Mouse (Mus musculus) liver, embryonic 13.5 days (tissue): ENCODE data around the gene Zswim1. TPM values are rescaled to one million over a fixed set of nuclear protein-coding genes. Genes with fewer than 3 reads are reported as not detected.

Experiments used
- ATAC-seq: fragments of 200-750 bp; cut with Nextera tagmentation; 2 replicates; pipeline ENCODE4 v1.8.0; 2017; ENCODE audit warnings: low read depth, mild to moderate bottlenecking, moderate number of reproducible peaks, moderate library complexity
- DNase-seq: peaks from one replicate; pipeline ENCODE4 v3.0.0; 2022
- H3K27ac ChIP-seq: fragments of 300-500 bp; sonication (generic); 2 replicates; pipeline ENCODE4 v1.5.1; 2015; ENCODE audit warnings: moderate library complexity, mild to moderate bottlenecking, inconsistent platforms
- H3K27me3 ChIP-seq: fragments of 300-500 bp; sonication (generic); 2 replicates; pipeline ENCODE4 v1.6.1; 2015; ENCODE audit warnings: mild to moderate bottlenecking, inconsistent platforms
- H3K36me3 ChIP-seq: fragments of 300-500 bp; sonication (generic); 2 replicates; pipeline ENCODE4 v1.6.1; 2015; ENCODE audit warnings: mild to moderate bottlenecking, inconsistent platforms
- H3K4me1 ChIP-seq: fragments of 300-500 bp; sonication (generic); replicated peaks from 2 replicates; pipeline ENCODE4 v1.6.1; 2015; ENCODE audit warnings: inconsistent platforms
- H3K4me2 ChIP-seq: fragments of 300-500 bp; sonication (generic); 2 replicates; pipeline ENCODE4 v1.6.1; 2015; ENCODE audit warnings: inconsistent platforms, mild to moderate bottlenecking, moderate library complexity
- H3K4me3 ChIP-seq: fragments of 300-500 bp; sonication (generic); replicated peaks from 2 replicates; pipeline ENCODE4 v1.5.1; 2015; ENCODE audit warnings: mild to moderate bottlenecking, inconsistent platforms
- H3K9ac ChIP-seq: fragments of 300-500 bp; sonication (generic); 2 replicates; pipeline ENCODE4 v1.6.1; 2015; ENCODE audit warnings: mild to moderate bottlenecking, inconsistent platforms
- H3K9me3 ChIP-seq: fragments of 300-500 bp; sonication (generic); replicated peaks from 2 replicates; pipeline ENCODE4 v1.6.1; 2016; ENCODE audit warnings: inconsistent platforms
- WGBS: fragments of 180-500 bp; shearing (Covaris S2); methylation state at CpG from one replicate; pipeline ENCODE4 v1.1.7; 2015; ENCODE audit not compliant: insufficient replicate concordance; 5-methylcytosine and 5-hydroxymethylcytosine counted together
- polyA plus RNA-seq: library from polyadenylated mRNA; unstranded; fragments of >200 nt; fragmentation: Nextera tagmentation; extraction: Ambion mirVana; gene quantifications from 2 replicates; pipeline ENCODE4 v1.2.1, GENCODE M21; 2015

The Zswim1 gene
- polyA plus RNA-seq: 6.2 and 6.9 TPM in 2 replicates

DNA sequence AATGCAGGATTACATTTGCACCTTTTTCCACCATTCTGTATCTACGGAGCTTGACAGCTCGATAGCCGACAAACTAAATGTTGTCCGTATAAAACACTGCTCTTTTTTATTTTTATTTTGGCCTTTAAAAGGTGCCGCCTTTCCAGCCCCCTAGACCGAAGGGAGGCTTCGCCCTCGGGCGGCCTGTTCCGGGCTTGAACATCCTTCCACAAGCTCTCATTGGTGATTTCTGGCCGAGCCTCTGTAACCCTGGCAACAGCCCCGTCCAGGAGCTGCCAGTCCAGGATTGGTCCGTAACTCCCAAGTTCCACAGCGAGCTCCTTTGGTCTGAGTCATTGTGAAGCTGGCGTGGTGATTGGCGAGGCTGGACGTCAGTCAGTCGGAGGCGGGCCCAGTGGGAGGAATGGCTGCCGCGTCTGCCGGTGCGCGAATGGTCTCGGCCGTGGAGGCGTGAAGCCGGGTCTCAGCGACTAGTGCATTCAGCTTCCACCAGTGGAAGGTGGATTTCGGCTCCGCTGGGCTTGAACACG is at the start of gene Zswim1:
Gene Zswim1 (plus strand): TSS at position 51 of the 530 bp plus-strand sequence.
- peak within 1 kb of the TSS; percentile 79 for H3K9ac ChIP-seq
- H3K27me3 ChIP-seq: no peaks in the 10 kb centered on the region
- peaks cover 48% of the 10 kb centered on the region for H3K36me3 ChIP-seq
- H3K9me3 ChIP-seq: no peaks in the 10 kb centered on the region
- peak; percentile 99 for DNase-seq
- 2% methylated on average over 32 of the region's 32 CpGs for WGBS
- H3K27ac ChIP-seq: peak within 1 kb of the TSS; percentile 66
- H3K4me3 ChIP-seq: peak within 1 kb of the TSS; percentile 72
- peak; percentile 99 for ATAC-seq
- peaks cover 42% of the 10 kb centered on the region for H3K4me1 ChIP-seq
- H3K4me2 ChIP-seq: peak within 1 kb of the TSS; percentile 84

DNA sequence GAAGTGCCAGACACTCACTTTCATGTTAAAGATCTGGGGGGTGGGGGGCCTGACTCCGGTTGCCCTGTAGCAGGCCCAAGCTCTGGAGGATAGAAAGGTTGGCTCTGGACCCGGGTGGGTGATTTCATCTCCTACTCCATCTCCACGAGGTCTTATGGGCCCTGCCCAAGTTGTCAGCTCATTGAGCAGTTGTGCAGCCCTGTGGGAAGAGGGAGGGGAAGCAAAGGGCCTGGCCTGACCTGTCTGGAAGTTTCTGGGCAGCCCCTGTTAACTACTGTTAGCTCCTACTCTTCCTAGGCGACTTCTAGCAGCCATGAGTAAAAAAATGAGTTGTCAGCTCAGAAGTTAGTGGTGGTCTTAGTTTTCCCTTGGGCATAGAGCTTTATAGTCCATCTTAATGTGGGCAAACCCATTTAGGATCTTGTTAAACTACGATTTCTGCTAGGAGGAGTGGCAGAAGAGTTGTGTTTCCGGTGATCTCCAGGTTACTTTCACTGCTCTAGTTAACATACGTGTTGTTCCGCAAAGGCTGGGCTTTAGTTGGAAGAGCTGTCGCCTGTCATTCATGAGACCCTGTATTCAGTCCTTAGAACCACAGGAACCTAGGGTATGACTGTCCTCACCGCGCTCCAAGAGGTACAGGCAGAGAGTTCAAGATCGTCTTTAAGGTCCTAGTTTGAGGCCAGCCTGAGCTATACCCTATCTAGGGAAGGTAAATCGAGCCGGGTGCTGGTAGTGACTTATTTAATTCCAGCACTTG is 49.1 kb upstream of the Zswim1 start:
- WGBS: 59% methylated on average over 14 of the region's 14 CpGs
- H3K27me3 ChIP-seq: peaks cover 24% of the 10 kb centered on the region
- H3K9ac ChIP-seq: peak overlapping the region; percentile 96
- H3K4me1 ChIP-seq: peaks cover 49% of the 10 kb centered on the region
- H3K9me3 ChIP-seq: no peaks in the 10 kb centered on the region
- H3K36me3 ChIP-seq: peaks cover 32% of the 10 kb centered on the region
- peak overlapping the region; percentile 83 for H3K4me3 ChIP-seq
- peak; percentile 6 for ATAC-seq
- peak overlapping the region; percentile 78 for H3K4me2 ChIP-seq
- H3K27ac ChIP-seq: peak overlapping the region; percentile 95
- no peak for DNase-seq

DNA sequence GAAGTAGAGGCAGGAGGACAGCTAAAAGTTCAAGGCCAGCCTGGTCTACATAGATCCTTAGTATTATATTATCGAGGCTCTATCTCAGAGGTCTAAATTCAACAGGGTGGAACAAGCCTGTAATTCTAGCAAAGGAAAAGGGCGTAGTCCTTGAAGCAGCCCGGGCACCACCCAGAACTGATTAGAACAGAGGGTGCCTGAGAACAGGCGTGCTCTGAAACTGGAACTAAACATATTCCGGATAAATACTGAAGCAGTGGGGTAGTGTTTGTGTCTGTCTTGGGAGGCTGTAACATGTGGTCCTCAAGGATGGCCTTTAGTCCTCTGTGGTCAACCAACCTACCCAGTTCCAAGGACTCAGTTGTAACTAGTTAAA is 48.5 kb upstream of the Zswim1 start:
- peak; percentile 66 for ATAC-seq
- peaks cover 29% of the 10 kb centered on the region for H3K27me3 ChIP-seq
- peak overlapping the region; percentile 96 for H3K9ac ChIP-seq
- peaks cover 48% of the 10 kb centered on the region for H3K4me1 ChIP-seq
- no peaks in the 10 kb centered on the region for H3K9me3 ChIP-seq
- H3K36me3 ChIP-seq: peaks cover 31% of the 10 kb centered on the region
- H3K4me2 ChIP-seq: peak overlapping the region; percentile 78
- WGBS: 29% methylated on average over 5 of the region's 5 CpGs
- peak; percentile 55 for DNase-seq
- H3K4me3 ChIP-seq: peak overlapping the region; percentile 83
- H3K27ac ChIP-seq: peak overlapping the region; percentile 95

DNA sequence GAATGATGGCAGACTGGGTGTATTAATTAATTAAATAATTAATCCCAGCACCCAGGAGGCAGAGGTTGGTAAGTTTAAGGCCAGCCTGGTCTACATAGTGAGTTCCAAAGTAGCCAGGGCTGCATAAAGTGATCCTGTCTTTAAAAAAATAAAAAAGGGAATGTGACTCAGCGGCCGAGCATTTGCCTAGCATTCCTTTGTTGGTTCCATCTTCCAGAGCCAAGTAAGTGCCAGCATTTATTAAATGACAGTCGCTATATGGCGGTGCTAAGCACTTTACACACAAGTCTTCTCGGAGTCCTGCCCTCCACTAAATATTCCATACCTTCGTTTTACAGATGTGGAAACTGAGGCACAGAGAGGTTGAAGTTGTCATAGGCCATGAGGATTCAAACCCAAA is 46.4 kb upstream of the Zswim1 start:
- peaks cover 23% of the 10 kb centered on the region for H3K36me3 ChIP-seq
- H3K4me3 ChIP-seq: no peak overlapping the region
- DNase-seq: no peak
- WGBS: 80% methylated on average over 6 of the region's 6 CpGs
- H3K4me1 ChIP-seq: peaks cover 39% of the 10 kb centered on the region
- H3K4me2 ChIP-seq: no peak overlapping the region
- H3K27me3 ChIP-seq: peaks cover 46% of the 10 kb centered on the region
- H3K9me3 ChIP-seq: no peaks in the 10 kb centered on the region
- H3K27ac ChIP-seq: no peak overlapping the region; the same call in 1 of the 2 replicates
- ATAC-seq: no peak
- no peak overlapping the region for H3K9ac ChIP-seq

DNA sequence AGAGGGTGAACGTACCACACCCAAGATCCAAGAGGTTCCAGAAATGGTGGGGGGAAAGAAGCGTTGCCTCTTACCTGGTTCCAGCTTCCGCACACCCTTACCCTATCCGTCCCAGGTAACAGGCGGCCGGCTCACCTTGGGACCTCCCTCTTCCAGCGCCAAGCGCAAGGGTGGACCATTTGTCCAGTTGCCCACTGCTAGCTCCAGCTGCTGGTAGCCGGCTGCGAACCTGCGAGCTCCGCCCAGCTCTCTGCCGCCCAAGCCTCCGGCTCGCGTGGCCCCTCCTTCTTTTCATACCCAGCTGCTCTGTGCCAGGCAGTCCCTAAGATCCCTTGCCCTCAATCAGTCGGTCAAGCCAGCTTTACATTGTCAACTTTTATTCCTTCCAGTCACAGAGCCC is 45.7 kb upstream of the Zswim1 start:
- Histone ChIP-seq H3K9ac (no peak overlapping the region), H3K4me3 (no peak overlapping the region), H3K4me1 (peaks cover 36% of the 10 kb centered on the region), H3K27ac (no peak overlapping the region), H3K9me3 (no peaks in the 10 kb centered on the region), H3K4me2 (no peak overlapping the region), H3K36me3 (peaks cover 16% of the 10 kb centered on the region), H3K27me3 (peaks cover 51% of the 10 kb centered on the region)
- DNase-seq: no peak
- 52% methylated on average over 17 of the region's 17 CpGs for WGBS
- ATAC-seq: no peak

DNA sequence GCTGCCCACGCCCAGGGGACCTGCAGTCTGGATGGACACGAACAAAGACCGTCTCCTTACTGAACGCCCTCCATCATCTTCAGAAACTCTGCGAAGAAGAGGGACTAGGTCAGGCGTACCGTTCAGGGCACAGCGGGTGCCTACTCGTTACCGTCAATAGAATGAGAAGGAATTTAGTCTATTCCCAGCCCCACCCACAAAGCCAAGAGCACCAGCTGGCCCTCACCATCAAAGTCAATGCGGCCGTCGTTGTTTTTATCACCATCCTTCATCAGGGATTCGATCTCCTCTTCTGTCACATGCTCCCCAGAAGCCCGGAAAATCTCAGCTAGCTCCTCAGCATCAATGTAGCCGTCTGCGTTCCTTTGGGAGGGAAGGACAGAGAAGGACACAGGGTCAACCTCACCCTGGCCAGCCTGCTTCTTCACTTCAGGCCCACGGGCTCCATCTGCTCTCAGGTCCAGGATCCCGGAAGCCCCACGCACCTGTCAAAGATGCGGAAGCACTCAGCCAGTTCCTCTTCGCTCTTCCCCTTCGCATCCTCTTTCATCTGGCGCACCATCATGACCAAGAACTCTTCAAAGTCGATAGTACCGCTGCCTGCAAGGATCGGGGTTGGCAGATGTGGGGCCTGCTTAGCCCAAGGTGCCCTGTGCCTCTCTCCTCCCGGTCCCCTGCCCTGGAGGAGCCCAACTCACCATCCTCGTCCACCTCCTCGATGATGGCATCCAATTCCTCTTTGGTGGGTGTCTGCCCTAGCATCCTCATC is 45.1 kb upstream of the Zswim1 start:
- no peak overlapping the region for H3K9ac ChIP-seq
- H3K4me2 ChIP-seq: no peak overlapping the region
- no peak overlapping the region for H3K27ac ChIP-seq
- H3K36me3 ChIP-seq: peaks cover 10% of the 10 kb centered on the region
- 71% methylated on average over 30 of the region's 30 CpGs for WGBS
- peaks cover 32% of the 10 kb centered on the region for H3K4me1 ChIP-seq
- H3K9me3 ChIP-seq: no peaks in the 10 kb centered on the region
- no peak overlapping the region for H3K4me3 ChIP-seq
- ATAC-seq (no peak), DNase-seq (no peak)
- H3K27me3 ChIP-seq: peaks cover 54% of the 10 kb centered on the region

DNA sequence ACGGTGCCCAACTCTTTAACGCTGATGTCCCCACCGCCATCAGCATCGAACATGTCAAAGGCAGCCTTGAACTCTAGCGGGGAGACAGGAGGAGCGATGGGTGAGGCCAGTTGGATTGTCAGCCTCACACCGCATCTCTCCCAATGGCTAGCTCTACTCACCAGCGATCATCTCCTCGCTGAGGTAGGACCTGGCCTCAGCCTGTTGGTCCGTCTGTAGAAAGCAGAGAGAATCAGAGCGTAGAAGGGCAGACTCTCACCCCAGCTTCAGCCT is 44.5 kb upstream of the Zswim1 start:
- no peak overlapping the region for H3K4me2 ChIP-seq
- 83% methylated on average over 11 of the region's 11 CpGs for WGBS
- H3K27ac ChIP-seq: no peak overlapping the region
- ATAC-seq (no peak), DNase-seq (no peak)
- peaks cover 54% of the 10 kb centered on the region for H3K27me3 ChIP-seq
- H3K9ac ChIP-seq: no peak overlapping the region
- no peak overlapping the region for H3K4me3 ChIP-seq
- peaks cover 5% of the 10 kb centered on the region for H3K36me3 ChIP-seq
- H3K4me1 ChIP-seq: peaks cover 27% of the 10 kb centered on the region
- H3K9me3 ChIP-seq: no peaks in the 10 kb centered on the region

DNA sequence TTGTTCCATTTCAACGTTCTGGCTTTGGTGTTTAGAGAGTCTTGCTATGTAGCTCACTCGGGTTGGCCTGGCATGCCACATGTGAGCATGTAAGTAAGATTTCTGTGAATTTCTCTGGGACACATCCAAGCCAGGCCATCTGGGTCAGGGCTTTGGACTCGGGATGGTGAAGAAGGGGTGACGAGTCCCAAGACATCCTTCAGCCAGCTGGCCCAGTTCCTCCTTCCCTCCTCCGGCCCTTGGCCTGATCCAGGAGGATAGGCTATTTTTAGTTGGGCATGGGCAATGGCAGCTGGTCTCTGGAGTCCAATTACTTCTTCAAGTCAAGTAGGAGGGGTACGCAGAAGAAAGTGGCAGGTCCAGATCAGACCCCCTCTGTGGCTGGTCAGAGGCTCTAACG is 43.7 kb upstream of the Zswim1 start:
- Histone ChIP-seq H3K27ac (no peak overlapping the region), H3K4me3 (no peak overlapping the region), H3K4me1 (peaks cover 19% of the 10 kb centered on the region), H3K4me2 (no peak overlapping the region), H3K36me3 (no peaks in the 10 kb centered on the region), H3K27me3 (peaks cover 56% of the 10 kb centered on the region), H3K9me3 (no peaks in the 10 kb centered on the region), H3K9ac (no peak overlapping the region)
- ATAC-seq: no peak
- WGBS: 74% methylated on average over 7 of the region's 7 CpGs
- DNase-seq: no peak

DNA sequence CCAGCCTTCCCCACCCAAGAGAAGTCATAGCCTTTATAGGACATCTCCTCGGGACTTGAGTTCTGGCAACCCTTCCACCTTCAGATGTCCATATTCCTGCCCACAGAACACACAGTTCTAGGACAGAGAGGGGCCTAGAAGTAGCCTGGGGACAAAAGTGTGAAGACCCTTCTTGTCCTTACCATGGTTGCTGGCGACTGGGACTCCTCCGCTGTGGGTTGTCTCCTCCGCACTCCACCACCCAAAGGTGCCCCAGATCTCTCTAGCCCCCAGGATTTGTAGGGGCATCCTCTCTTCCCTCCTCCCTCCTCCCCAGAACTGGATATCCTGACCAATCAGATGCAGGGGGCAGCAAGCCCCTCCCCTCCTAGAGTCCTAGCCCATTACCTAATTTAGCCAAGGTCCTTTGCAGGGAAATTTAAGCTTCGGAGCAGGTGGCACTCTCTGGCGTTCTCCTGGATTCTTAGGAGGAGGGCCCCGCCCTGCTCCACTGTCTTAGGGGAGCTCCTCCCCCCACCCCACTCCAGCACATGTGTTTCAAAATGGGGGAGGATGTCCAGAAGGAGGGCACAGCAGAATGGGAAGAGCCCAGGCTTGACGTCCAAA is 42.9 kb upstream of the Zswim1 start, which contains the start of gene Tnnc2:
Gene Tnnc2 (minus strand): TSS at position 487 of the 606 bp plus-strand sequence.
- 65% methylated on average over 8 of the region's 8 CpGs for WGBS
- Histone ChIP-seq H3K36me3 (no peaks in the 10 kb centered on the region), H3K9me3 (no peaks in the 10 kb centered on the region), H3K9ac (no peak within 1 kb of the TSS), H3K27me3 (peaks cover 63% of the 10 kb centered on the region), H3K4me3 (no peak within 1 kb of the TSS), H3K4me2 (no peak within 1 kb of the TSS), H3K27ac (no peak within 1 kb of the TSS), H3K4me1 (peaks cover 16% of the 10 kb centered on the region)
- no peak for DNase-seq
- ATAC-seq: no peak

DNA sequence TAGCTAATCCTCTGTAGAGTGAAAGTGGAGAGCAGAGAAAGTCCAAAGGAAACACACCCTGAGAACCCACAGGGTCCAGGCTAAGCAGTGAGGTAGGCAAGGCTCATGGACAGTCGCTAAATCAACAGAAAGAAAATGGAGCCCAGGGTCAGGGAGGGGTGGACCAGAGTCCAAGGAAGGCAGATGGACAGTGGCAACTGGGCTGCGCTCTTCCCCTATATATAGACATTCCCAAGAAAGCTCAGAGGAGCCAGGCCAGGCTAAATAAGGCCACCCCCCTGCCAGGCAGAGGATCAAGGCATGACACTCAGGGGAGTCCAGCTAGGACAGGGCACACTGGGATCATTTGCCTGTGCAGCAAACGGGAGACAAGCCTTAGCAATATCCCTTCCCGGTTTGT is 40.6 kb upstream of the Zswim1 start:
- no peak overlapping the region for H3K27ac ChIP-seq
- 61% methylated on average over 4 of the region's 4 CpGs for WGBS
- no peaks in the 10 kb centered on the region for H3K36me3 ChIP-seq
- H3K4me2 ChIP-seq: no peak overlapping the region
- no peaks in the 10 kb centered on the region for H3K9me3 ChIP-seq
- H3K4me1 ChIP-seq: peaks cover 35% of the 10 kb centered on the region
- DNase-seq (no peak), ATAC-seq (no peak)
- no peak overlapping the region for H3K4me3 ChIP-seq
- H3K27me3 ChIP-seq: peaks cover 76% of the 10 kb centered on the region
- no peak overlapping the region for H3K9ac ChIP-seq

DNA sequence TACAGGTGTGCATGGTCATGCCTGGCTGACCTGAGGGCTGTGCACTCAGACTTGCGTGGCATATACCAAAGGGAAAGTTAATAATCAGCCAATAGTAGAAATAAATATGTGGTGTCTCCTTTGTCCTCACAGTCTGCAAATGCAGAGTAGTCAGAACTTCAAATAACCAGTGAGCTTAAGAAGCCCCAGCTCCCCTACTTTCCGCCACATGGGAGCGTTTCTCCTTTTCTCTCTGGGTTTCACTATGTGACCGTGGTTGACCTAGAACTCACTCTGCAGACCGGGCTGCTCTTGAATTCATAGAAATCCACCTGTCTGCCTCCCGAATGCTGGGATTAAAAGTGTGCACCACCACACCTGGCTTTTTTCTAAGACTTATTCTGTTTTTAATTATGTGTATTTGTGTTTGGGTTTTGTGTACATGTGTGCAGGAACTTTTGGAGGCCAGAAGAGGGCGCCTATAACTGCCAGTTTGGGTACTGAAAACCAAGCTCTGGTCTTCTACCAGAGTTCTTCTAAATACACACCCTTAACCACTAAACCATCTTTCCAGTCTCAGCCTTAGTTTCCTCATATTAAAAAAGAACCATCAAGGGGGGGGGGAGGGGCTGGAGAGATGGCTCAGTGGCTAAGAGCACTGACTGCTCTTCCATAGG is 38.4 kb upstream of the Zswim1 start:
- DNase-seq: no peak
- ATAC-seq: no peak
- Histone ChIP-seq H3K4me1 (peaks cover 55% of the 10 kb centered on the region), H3K4me3 (no peak overlapping the region), H3K9me3 (no peaks in the 10 kb centered on the region), H3K4me2 (no peak overlapping the region), H3K9ac (no peak overlapping the region), H3K36me3 (peaks cover 5% of the 10 kb centered on the region; the same call in 1 of the 2 replicates), H3K27me3 (peaks cover 58% of the 10 kb centered on the region), H3K27ac (no peak overlapping the region)
- 66% methylated on average over 7 of the region's 7 CpGs for WGBS
